In genomic region chr7:95617370-95617769, GRCm38 (mm10) we compare ENCODE assay signal across 10 mouse cellular contexts.
A peak's percentile ranks its signal among the peaks of the same experiment; 100 is the strongest.
DNase-seq lines count a peak whose midpoint lies in the region; ATAC-seq and TF ChIP-seq lines count a peak whose summit lies in the region.
"Had no signal": no experiment of that assay in that cellular context is flagged by ENCODE, and none has a peak within 500 bp of the region (broad histone marks: within the 10 kb centered on the region; RNA-seq: fewer than 3 reads in every experiment).

No protein-coding gene starts in this region.

- no peak overlapping the region for H3K4me3 ChIP-seq in forebrain, embryonic 13.5 days
- no peak overlapping the region for H3K4me3 ChIP-seq in forebrain, embryonic 11.5 days (ENCODE audit: low read depth, low read length)
- no peak overlapping the region for H3K4me3 ChIP-seq in midbrain, postnatal 0 days (ENCODE audit: low read depth, low read length)
- no peak overlapping the region for H3K4me3 ChIP-seq in midbrain, embryonic 16.5 days (ENCODE audit: low read depth, low read length)
- H3K4me3 ChIP-seq: megakaryocyte, embryonic 14.5 days; stomach, embryonic 15.5 days had no signal

- DNase-seq in forebrain, embryonic 11.5 days (ENCODE audit: low spot score): no peak
- DNase-seq in midbrain, postnatal 0 days (ENCODE audit: low spot score): peak; percentile 67
- DNase-seq in left cerebral cortex, postnatal 10 days (ENCODE audit: extremely low spot score in 1 of 2, low spot score in 2 of 2): peak; percentile 41 to 45
- no peak for DNase-seq in MN1 (ENCODE audit: low spot score)
- DNase-seq in thymus, postnatal 36 days: no peak
- no peak for DNase-seq in ovary, adult 18-20 months (ENCODE audit: low spot score)

- H3K36me3 ChIP-seq in forebrain, embryonic 13.5 days (ENCODE audit: poor library complexity, severe bottlenecking): no peaks in the 10 kb centered on the region
- no peaks in the 10 kb centered on the region for H3K36me3 ChIP-seq in forebrain, embryonic 11.5 days (ENCODE audit: control insufficient read depth, insufficient read depth, low read length)
- H3K36me3 ChIP-seq in midbrain, postnatal 0 days (ENCODE audit: insufficient read depth, low read length): no peaks in the 10 kb centered on the region
- no peaks in the 10 kb centered on the region for H3K36me3 ChIP-seq in midbrain, embryonic 16.5 days (ENCODE audit: control insufficient read depth, insufficient read depth, low read length)
- H3K36me3 ChIP-seq: stomach, embryonic 15.5 days had no signal

- ATAC-seq in forebrain, embryonic 13.5 days: peak; percentile 92
- no peak for ATAC-seq in forebrain, embryonic 11.5 days (replicated peaks; ENCODE audit: low FRiP score)
- no peak for ATAC-seq in midbrain, postnatal 0 days (ENCODE audit: low FRiP score)
- ATAC-seq in midbrain, embryonic 16.5 days: no peak

- no peak for TF ChIP-seq CTCF in midbrain, postnatal 0 days (IDR thresholded peaks at IDR 0.05)

- no peaks in the 10 kb centered on the region for H3K9me3 ChIP-seq in forebrain, embryonic 13.5 days (replicated peaks)
- H3K9me3 ChIP-seq in forebrain, embryonic 11.5 days (ENCODE audit: control insufficient read depth, low read length): no peaks in the 10 kb centered on the region
- no peaks in the 10 kb centered on the region for H3K9me3 ChIP-seq in midbrain, postnatal 0 days (ENCODE audit: low read length)
- no peaks in the 10 kb centered on the region for H3K9me3 ChIP-seq in midbrain, embryonic 16.5 days (replicated peaks; ENCODE audit: control insufficient read depth, low read length, poor library complexity, severe bottlenecking)
- H3K9me3 ChIP-seq: megakaryocyte, embryonic 14.5 days; stomach, embryonic 15.5 days had no signal

- H3K9ac ChIP-seq in forebrain, embryonic 13.5 days: no peak overlapping the region
- H3K9ac ChIP-seq in forebrain, embryonic 11.5 days (ENCODE audit: low read length): no peak overlapping the region
- H3K9ac ChIP-seq in midbrain, postnatal 0 days (replicated peaks; ENCODE audit: low read length, poor library complexity, severe bottlenecking): no peak overlapping the region
- no peak overlapping the region for H3K9ac ChIP-seq in midbrain, embryonic 16.5 days (ENCODE audit: low read depth, low read length)
- H3K9ac ChIP-seq: stomach, embryonic 15.5 days had no signal

- WGBS in forebrain, embryonic 13.5 days: 54% methylated on average over 2 of the region's 2 CpGs
- WGBS in forebrain, embryonic 11.5 days: 90% methylated on average over 2 of the region's 2 CpGs
- 53% methylated on average over 2 of the region's 2 CpGs for WGBS in midbrain, postnatal 0 days
- 71% methylated on average over 2 of the region's 2 CpGs for WGBS in midbrain, embryonic 16.5 days

- intact Hi-C loops in left cerebral cortex, postnatal 10 days (cut with DNase I): no loop called here

- no peak overlapping the region for H3K4me2 ChIP-seq in forebrain, embryonic 13.5 days
- no peak overlapping the region for H3K4me2 ChIP-seq in forebrain, embryonic 11.5 days (ENCODE audit: low read depth, low read length, severe bottlenecking)
- no peak overlapping the region for H3K4me2 ChIP-seq in midbrain, postnatal 0 days (ENCODE audit: low read depth, low read length, poor library complexity, severe bottlenecking)
- H3K4me2 ChIP-seq in midbrain, embryonic 16.5 days (ENCODE audit: low read length): no peak overlapping the region
- H3K4me2 ChIP-seq: stomach, embryonic 15.5 days had no signal

- H3K27me3 ChIP-seq in forebrain, embryonic 13.5 days: no peaks in the 10 kb centered on the region
- no peaks in the 10 kb centered on the region for H3K27me3 ChIP-seq in forebrain, embryonic 11.5 days (ENCODE audit: control insufficient read depth, insufficient read depth, low read length)
- H3K27me3 ChIP-seq in midbrain, postnatal 0 days (ENCODE audit: insufficient read depth, low read length): no peaks in the 10 kb centered on the region
- H3K27me3 ChIP-seq in midbrain, embryonic 16.5 days (ENCODE audit: control insufficient read depth, insufficient read depth, low read depth, low read length): no peaks in the 10 kb centered on the region
- H3K27me3 ChIP-seq: megakaryocyte, embryonic 14.5 days; stomach, embryonic 15.5 days had no signal

- H3K4me1 ChIP-seq in forebrain, embryonic 13.5 days: no peaks in the 10 kb centered on the region
- H3K4me1 ChIP-seq in forebrain, embryonic 11.5 days (replicated peaks; ENCODE audit: control insufficient read depth, insufficient read depth, low read length): no peaks in the 10 kb centered on the region
- no peaks in the 10 kb centered on the region for H3K4me1 ChIP-seq in midbrain, postnatal 0 days (ENCODE audit: insufficient read depth, low read length)
- no peaks in the 10 kb centered on the region for H3K4me1 ChIP-seq in midbrain, embryonic 16.5 days (ENCODE audit: control insufficient read depth, insufficient read depth, low read length)
- H3K4me1 ChIP-seq: megakaryocyte, embryonic 14.5 days; stomach, embryonic 15.5 days had no signal

- no peak overlapping the region for H3K27ac ChIP-seq in forebrain, embryonic 13.5 days
- H3K27ac ChIP-seq in forebrain, embryonic 11.5 days (ENCODE audit: low read depth, low read length): no peak overlapping the region
- H3K27ac ChIP-seq in midbrain, postnatal 0 days (ENCODE audit: low read depth, low read length): no peak overlapping the region
- H3K27ac ChIP-seq in midbrain, embryonic 16.5 days (ENCODE audit: low read length): no peak overlapping the region
- H3K27ac ChIP-seq: stomach, embryonic 15.5 days had no signal

Comparison
In these comparisons a context has a peak if more than half of its experiments do, and no peak if none do; other contexts are left out.
1. DNase-seq: peak in midbrain, postnatal 0 days (single experiment) and left cerebral cortex, postnatal 10 days (2 of 2); none in forebrain, embryonic 11.5 days (single experiment), MN1 (single experiment), thymus, postnatal 36 days (0 of 2) and ovary, adult 18-20 months (single experiment).